Mouse (Mus musculus) embryonic facial prominence, embryonic 15.5 days (tissue): Measurements from ENCODE around the gene Xylt1. TPM values are rescaled to one million over a fixed set of nuclear protein-coding genes. Genes with fewer than 3 reads are reported as not detected.

Source experiments
- ATAC-seq: fragments of 200-750 bp; cut with Nextera tagmentation; 2 replicates; pipeline ENCODE4 v1.8.0; 2017; ENCODE audit warnings: low read depth, moderate TSS enrichment; ENCODE audit not compliant: insufficient number of reproducible peaks, low FRiP score, low TSS enrichment
- H3K27ac ChIP-seq: fragments of 300-500 bp; sonication (generic); replicated peaks from 2 replicates; pipeline ENCODE4 v1.5.1; 2015; ENCODE audit warnings: mild to moderate bottlenecking, inconsistent platforms
- H3K27me3 ChIP-seq: fragments of 300-500 bp; sonication (generic); 2 replicates; pipeline ENCODE4 v1.6.1; 2015; ENCODE audit warnings: inconsistent platforms
- H3K36me3 ChIP-seq: fragments of 300-500 bp; sonication (generic); 2 replicates; pipeline ENCODE4 v1.6.1; 2015; ENCODE audit warnings: mild to moderate bottlenecking, inconsistent platforms
- H3K4me1 ChIP-seq: fragments of 300-500 bp; sonication (generic); 2 replicates; pipeline ENCODE4 v1.6.1; 2015; ENCODE audit warnings: inconsistent platforms
- H3K4me2 ChIP-seq: fragments of 300-500 bp; sonication (generic); replicated peaks from 2 replicates; pipeline ENCODE4 v1.6.1; 2015; ENCODE audit warnings: mild to moderate bottlenecking, inconsistent platforms
- H3K4me3 ChIP-seq: fragments of 300-500 bp; sonication (generic); replicated peaks from 2 replicates; pipeline ENCODE4 v1.5.1; 2015; ENCODE audit warnings: mild to moderate bottlenecking, inconsistent platforms
- H3K9ac ChIP-seq: fragments of 300-500 bp; sonication (generic); 2 replicates; pipeline ENCODE4 v1.6.1; 2015; ENCODE audit warnings: inconsistent platforms
- H3K9me3 ChIP-seq: fragments of 300-500 bp; sonication (generic); replicated peaks from 2 replicates; pipeline ENCODE4 v1.6.1; 2016; ENCODE audit warnings: inconsistent platforms
- WGBS: fragments of 180-500 bp; shearing (Covaris S2); methylation state at CpG from one replicate; pipeline ENCODE4 v1.1.7; 2015; 5-methylcytosine and 5-hydroxymethylcytosine counted together
- polyA plus RNA-seq: library from polyadenylated mRNA; unstranded; fragments of >200 nt; fragmentation: Nextera tagmentation; extraction: Ambion mirVana; gene quantifications from 2 replicates; pipeline ENCODE4 v1.2.1, GENCODE M21; 2015

Xylt1 gene
- polyA plus RNA-seq, 1 experiment from 2014 or later, result 2.7 TPM

DNA sequence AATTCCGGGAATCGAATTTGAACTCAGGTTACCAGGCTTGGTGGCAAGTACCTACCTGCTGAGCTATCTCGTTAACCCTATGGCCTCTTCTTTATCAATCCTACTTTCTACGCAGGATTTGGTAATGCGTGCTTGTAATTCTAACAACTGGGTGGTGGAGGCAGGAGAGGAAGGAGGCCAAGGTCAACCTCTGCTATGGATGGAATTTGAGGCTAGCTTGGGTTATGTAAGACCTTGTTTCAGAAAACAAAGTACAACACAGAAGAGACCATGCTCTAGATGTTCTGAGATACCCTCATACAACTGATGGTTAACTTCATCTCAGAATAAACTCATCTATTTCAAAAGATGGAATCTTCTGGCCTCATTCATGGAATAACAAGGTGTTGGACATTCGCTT is 17.1 kb downstream of the Xylt1 start:
- Histone ChIP-seq H3K27ac (no peak overlapping the region), H3K4me2 (no peak overlapping the region), H3K9me3 (no peaks in the 10 kb centered on the region), H3K4me1 (0 out of 2 replicates have a peak, but pooled peaks cover 5% of the 10 kb centered on the region), H3K4me3 (no peak overlapping the region), H3K36me3 (no peaks in the 10 kb centered on the region), H3K27me3 (no peaks in the 10 kb centered on the region), H3K9ac (no peak overlapping the region)
- 93% methylated on average over 6 of the region's 6 CpGs for WGBS
- ATAC-seq, result no peak

- H3K4me2 ChIP-seq, result no peak overlapping the region
- WGBS, result 84% methylated on average over 5 of the region's 5 CpGs
- no peak for ATAC-seq
- H3K27me3 ChIP-seq, result no peaks in the 10 kb centered on the region
- H3K4me3 ChIP-seq, result no peak overlapping the region
- H3K36me3 ChIP-seq, result no peaks in the 10 kb centered on the region
- H3K9me3 ChIP-seq, result no peaks in the 10 kb centered on the region
- H3K9ac ChIP-seq, result no peak overlapping the region
- no peak overlapping the region for H3K27ac ChIP-seq
- H3K4me1 ChIP-seq, result 0 out of 2 replicates have a peak, but pooled peaks cover 5% of the 10 kb centered on the region
Measured at GRCm38 (mm10) chr7:117399971-117400370, 19.2 kb downstream of the Xylt1 start.

GRCm38 (mm10) chr7:117401581-117401980 is 20.8 kb downstream of the Xylt1 start:
- H3K9me3 ChIP-seq, result no peaks in the 10 kb centered on the region
- no peak for ATAC-seq
- H3K27me3 ChIP-seq, result no peaks in the 10 kb centered on the region
- no peak overlapping the region for H3K9ac ChIP-seq
- 0 out of 2 replicates have a peak, but pooled peaks cover 5% of the 10 kb centered on the region for H3K4me1 ChIP-seq
- H3K4me3 ChIP-seq, result no peak overlapping the region
- 62% methylated on average over 4 of the region's 4 CpGs for WGBS
- no peak overlapping the region for H3K4me2 ChIP-seq
- no peak overlapping the region for H3K27ac ChIP-seq
- H3K36me3 ChIP-seq, result no peaks in the 10 kb centered on the region

DNA sequence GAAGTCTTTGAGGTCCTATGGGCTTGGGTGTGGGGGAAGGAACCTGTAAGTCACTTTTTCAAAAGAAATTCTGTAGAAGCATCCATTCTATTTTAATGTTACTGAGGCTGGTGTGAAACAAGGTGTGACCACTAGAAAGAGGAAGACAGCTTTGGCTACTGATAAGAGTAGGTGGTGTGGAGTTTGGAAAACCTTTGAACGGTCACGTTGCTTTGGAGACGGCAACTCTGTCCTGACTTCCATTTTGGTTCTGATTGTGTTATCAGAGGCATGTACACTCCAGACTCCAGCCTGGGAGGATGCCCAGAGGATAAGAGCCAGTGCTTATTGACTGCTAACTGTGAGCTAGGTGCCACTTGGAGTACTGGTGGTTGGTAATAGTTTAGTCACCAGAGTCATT is 25.6 kb downstream of the Xylt1 start:
- Histone ChIP-seq H3K27me3 (no peaks in the 10 kb centered on the region), H3K4me3 (no peak overlapping the region), H3K9me3 (no peaks in the 10 kb centered on the region), H3K4me2 (no peak overlapping the region), H3K27ac (no peak overlapping the region), H3K4me1 (no peaks in the 10 kb centered on the region), H3K9ac (no peak overlapping the region), H3K36me3 (no peaks in the 10 kb centered on the region)
- ATAC-seq, result no peak
- WGBS, result 88% methylated on average over 3 of the region's 3 CpGs

DNA sequence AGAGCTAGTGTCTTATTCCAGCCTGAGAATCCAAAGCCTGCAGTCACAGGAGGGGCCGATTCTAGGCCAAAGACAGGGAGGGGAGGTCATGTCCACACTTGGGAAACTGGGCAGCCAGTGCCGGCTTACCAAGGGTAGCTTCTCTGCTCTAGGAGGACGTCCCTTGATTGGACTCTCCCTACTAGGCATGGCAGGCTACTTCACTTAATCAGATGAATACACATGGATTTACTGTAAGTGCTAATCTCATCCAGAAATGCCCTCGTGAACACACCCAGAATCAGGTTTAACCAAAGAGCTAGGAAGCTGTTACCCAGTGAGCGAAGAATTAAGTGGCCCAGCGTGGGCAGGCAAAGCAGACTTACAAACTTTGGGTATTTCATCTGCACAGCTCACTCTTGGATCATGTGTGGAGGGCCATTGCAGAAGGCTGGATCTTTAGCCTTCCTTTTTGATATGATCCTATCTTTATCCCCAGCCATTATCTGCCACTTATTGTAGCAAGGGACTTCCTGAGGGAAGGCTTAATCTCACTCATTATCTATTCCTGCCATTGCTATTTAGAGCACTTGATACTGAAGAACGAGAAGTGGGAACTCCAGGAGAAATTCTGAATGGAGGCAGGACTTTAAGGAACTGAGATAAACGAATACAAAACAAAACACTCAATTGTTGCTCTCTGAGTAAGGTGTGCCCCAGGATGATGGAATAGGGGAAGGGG is 28.6 kb downstream of the Xylt1 start:
- no peak for ATAC-seq
- H3K4me1 ChIP-seq, result peaks cover 22% of the 10 kb centered on the region

DNA sequence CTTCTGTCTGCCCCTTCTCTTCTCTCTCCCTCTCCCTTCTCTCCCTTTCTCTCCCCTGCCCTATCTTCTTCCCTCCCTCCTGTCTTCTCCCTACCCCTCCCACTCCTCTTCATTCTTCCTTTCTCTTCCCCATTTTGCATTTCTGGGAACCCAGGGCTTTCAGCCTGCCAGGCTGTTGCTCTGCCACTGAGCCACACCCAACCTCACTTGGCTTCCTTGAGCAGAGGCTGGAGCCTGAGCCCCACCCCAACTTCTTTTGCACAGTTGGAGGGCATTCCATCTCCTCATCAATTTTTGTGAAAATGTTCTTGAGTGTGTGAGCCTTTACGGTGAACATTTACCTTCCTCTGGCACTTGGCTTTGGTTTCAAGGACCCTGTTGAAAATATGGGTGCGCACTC is 31.1 kb downstream of the Xylt1 start:
- no peak overlapping the region for H3K9ac ChIP-seq
- WGBS, result 76% methylated on average over 2 of the region's 2 CpGs
- no peak overlapping the region for H3K4me3 ChIP-seq
- no peak overlapping the region for H3K4me2 ChIP-seq
- peaks cover 36% of the 10 kb centered on the region for H3K4me1 ChIP-seq
- no peaks in the 10 kb centered on the region for H3K27me3 ChIP-seq
- no peaks in the 10 kb centered on the region for H3K9me3 ChIP-seq
- no peaks in the 10 kb centered on the region for H3K36me3 ChIP-seq
- ATAC-seq, result no peak
- H3K27ac ChIP-seq, result 0 out of 2 replicates have a peak overlapping the region, but pooled peaks have one; percentile 3

More for the DNA sequence above, 28.6 kb downstream of the Xylt1 start:
- Histone ChIP-seq H3K9me3 (no peaks in the 10 kb centered on the region), H3K4me2 (no peak overlapping the region), H3K36me3 (no peaks in the 10 kb centered on the region), H3K27ac (no peak overlapping the region), H3K9ac (no peak overlapping the region), H3K27me3 (no peaks in the 10 kb centered on the region), H3K4me3 (no peak overlapping the region)
- WGBS, result 77% methylated on average over 8 of the region's 8 CpGs

GRCm38 (mm10) chr7:117412405-117412804 is 31.6 kb downstream of the Xylt1 start:
- no peaks in the 10 kb centered on the region for H3K27me3 ChIP-seq
- H3K36me3 ChIP-seq, result no peaks in the 10 kb centered on the region
- H3K9me3 ChIP-seq, result no peaks in the 10 kb centered on the region
- H3K9ac ChIP-seq, result no peak overlapping the region
- H3K4me1 ChIP-seq, result peaks cover 36% of the 10 kb centered on the region
- ATAC-seq, result no peak
- no peak overlapping the region for H3K4me3 ChIP-seq
- H3K4me2 ChIP-seq, result no peak overlapping the region
- whole genome bisulfite sequencing, result 51% methylated on average over 5 of the region's 5 CpGs
- 0 out of 2 replicates have a peak overlapping the region, but pooled peaks have one; percentile 3 for H3K27ac ChIP-seq

- Histone ChIP-seq H3K36me3 (no peaks in the 10 kb centered on the region), H3K9ac (no peak overlapping the region), H3K4me3 (no peak overlapping the region), H3K4me1 (peaks cover 43% of the 10 kb centered on the region), H3K4me2 (no peak overlapping the region), H3K9me3 (no peaks in the 10 kb centered on the region), H3K27ac (0 out of 2 replicates have a peak overlapping the region, but pooled peaks have one; percentile 0), H3K27me3 (no peaks in the 10 kb centered on the region)
- peak; percentile 76 for ATAC-seq
- 53% methylated on average over 12 of the region's 12 CpGs for WGBS
Measured at GRCm38 (mm10) chr7:117414341-117415008, 33.7 kb downstream of the Xylt1 start.

DNA sequence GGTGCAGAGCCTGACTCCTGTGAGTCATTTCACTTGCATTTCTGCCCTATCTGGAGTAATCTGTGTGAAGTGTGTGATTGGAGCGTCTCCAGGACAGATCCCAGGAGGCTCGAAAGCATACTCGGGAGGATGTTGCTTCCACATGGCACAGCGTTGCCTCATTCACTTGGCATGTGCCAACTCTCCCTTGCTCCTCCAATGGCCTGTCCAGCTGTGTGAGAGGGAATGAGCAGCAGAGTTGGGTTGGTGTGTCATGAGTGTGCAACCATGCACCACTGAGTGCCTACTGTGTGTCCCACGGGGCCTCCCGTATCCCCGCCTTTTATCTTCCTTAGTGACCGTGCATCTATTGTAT is 34.2 kb downstream of the Xylt1 start:
- H3K27ac ChIP-seq, result 0 out of 2 replicates have a peak overlapping the region, but pooled peaks have one; percentile 0
- 78% methylated on average over 8 of the region's 8 CpGs for WGBS

DNA sequence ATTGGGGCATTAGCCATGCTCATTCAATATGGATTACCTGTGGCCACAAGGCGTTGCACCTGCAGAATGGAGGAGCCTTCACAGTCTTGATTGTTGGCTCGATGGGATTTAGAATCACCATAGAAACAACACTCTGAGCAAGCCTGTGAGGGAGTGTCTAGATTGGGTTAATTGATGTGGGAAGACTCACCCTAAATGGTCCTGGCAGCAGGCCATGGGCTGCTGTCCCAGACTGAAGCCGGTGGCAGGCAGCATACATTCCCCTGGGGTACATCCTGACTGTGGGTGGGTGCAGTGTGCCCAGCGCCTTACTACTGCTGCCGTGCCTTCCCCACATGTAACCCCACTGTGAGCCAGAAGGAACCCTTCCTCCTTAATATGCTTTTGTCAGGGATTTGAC is 38.3 kb downstream of the Xylt1 start:
- WGBS, result 41% methylated on average over 5 of the region's 5 CpGs
- no peak overlapping the region for H3K27ac ChIP-seq

More for the DNA sequence above, 34.2 kb downstream of the Xylt1 start:
- Histone ChIP-seq H3K4me1 (peaks cover 43% of the 10 kb centered on the region), H3K36me3 (no peaks in the 10 kb centered on the region), H3K9ac (no peak overlapping the region), H3K4me3 (no peak overlapping the region), H3K27me3 (no peaks in the 10 kb centered on the region), H3K9me3 (no peaks in the 10 kb centered on the region), H3K4me2 (no peak overlapping the region)
- peak; percentile 21; the same call in 1 of the 2 replicates for ATAC-seq

DNA sequence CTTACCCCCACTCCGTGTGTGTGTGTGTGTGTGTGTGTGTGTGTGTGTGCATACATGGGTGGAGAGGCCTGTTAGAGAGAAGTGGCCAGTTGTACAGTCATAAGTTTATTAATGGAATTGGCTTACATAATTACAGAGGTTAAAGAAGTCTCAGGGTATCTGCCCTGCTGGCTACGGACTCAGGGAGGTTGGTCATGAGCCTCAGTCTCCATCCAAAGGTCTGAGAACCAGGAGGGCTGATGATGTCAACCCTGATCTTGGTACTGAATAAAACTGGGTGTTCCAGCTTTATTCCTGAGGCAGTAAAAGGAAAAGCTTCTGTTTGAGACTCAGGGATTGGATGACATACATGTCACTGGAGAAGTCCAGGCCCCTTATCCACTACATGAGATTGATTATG is 39.1 kb downstream of the Xylt1 start:
- H3K27ac ChIP-seq, result no peak overlapping the region
- WGBS, result 85% methylated on average over 2 of the region's 2 CpGs
- peaks cover 17% of the 10 kb centered on the region for H3K4me1 ChIP-seq
- no peaks in the 10 kb centered on the region for H3K27me3 ChIP-seq
- no peak overlapping the region for H3K9ac ChIP-seq
- no peaks in the 10 kb centered on the region for H3K36me3 ChIP-seq
- H3K4me2 ChIP-seq, result no peak overlapping the region
- ATAC-seq, result no peak
- H3K4me3 ChIP-seq, result no peak overlapping the region
- H3K9me3 ChIP-seq, result no peaks in the 10 kb centered on the region

More for the DNA sequence above, 38.3 kb downstream of the Xylt1 start:
- Histone ChIP-seq H3K27me3 (no peaks in the 10 kb centered on the region), H3K9me3 (no peaks in the 10 kb centered on the region), H3K4me3 (no peak overlapping the region), H3K4me1 (peaks cover 25% of the 10 kb centered on the region), H3K9ac (no peak overlapping the region), H3K4me2 (no peak overlapping the region), H3K36me3 (no peaks in the 10 kb centered on the region)
- no peak for ATAC-seq
